Mouse (Mus musculus): ENCODE results near the gene Stk25.
A peak's percentile ranks its signal among the peaks of the same experiment; 100 is the strongest.
"Not testable (repeated sequence)": the region's sequence is repeated elsewhere in the genome, so short reads cannot be mapped to it uniquely, and the experiment has no call there.

The Stk25 gene

DNA sequence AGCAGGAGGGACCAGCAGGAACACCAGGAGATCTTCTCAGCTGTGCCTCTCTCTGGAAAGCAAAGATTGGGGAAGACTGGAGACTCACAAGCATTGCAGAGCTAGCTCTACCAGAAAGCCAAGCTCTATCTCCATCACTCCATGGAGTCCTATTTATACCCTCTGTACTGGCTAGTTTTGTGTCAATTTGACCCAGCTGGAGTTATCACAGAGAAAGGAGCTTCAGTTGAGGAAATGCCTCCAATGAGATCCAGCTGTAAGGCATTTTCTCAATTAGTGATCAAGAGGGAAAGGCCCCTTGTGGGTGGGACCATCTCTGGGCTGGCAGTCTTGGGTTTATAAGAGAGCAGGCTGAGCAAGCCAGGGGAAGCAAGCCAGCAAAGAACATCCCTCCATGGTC lies at the start of gene Stk25:
Gene Stk25 (minus strand): TSS at position 101 of the 400 bp plus-strand sequence.
- not testable (repeated sequence) for DNase-seq (ENCODE audit: low spot score)

DNA sequence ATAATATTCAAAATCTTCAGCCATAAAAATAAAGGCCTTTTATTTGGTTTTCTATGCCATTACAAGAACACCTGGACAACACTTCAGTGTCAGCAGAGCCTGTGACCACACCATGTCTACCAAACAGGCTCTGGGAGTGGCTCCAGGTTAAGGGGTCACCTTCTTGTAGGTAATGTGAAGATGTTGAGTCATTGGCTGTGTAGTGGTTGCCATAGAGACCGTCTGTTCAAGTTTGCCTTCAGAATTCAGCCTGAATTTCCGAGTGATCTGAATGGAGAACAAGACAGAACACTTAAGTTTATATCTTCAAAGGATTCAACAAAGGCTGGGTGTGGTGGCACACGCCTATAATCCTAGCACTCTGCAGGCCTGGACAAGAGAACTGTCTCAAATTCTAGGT lies 46.9 kb upstream of the Stk25 start:
- no peak for DNase-seq (ENCODE audit: low spot score)

DNA sequence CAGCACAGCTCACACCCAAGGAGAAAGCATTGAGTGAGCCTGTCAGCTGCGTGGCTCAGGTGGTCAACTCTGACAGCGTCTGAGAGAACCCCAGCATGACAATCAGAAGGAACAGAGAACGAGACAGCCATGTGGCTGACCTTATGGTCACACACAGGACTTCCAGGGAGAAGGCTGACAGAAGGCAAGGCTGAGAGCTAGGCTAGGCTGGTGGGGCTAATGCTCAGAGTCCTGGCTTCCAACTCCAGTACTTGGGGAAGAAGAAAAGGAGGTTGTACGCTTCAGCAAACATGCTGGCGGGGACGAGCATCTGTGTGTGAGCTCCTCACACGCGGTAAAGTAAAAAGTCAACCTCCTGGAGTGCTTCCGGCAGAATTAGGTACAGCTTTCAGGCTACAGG lies 45.9 kb upstream of the Stk25 start:
- no peak for DNase-seq (ENCODE audit: low spot score)

GRCm38 (mm10) chr1:93703472-93704048 lies 45.1 kb upstream of the Stk25 start:
- no peak for DNase-seq (ENCODE audit: low spot score)

- DNase-seq (ENCODE audit: low spot score): no peak
Observed at GRCm38 (mm10) chr1:93702106-93702505, 43.6 kb upstream of the Stk25 start.

- no peak for DNase-seq (ENCODE audit: low spot score)
Observed at GRCm38 (mm10) chr1:93699159-93699558, 40.7 kb upstream of the Stk25 start.

- no peak for DNase-seq (ENCODE audit: low spot score)
Observed at GRCm38 (mm10) chr1:93697317-93697716, 38.9 kb upstream of the Stk25 start.

- DNase-seq (ENCODE audit: low spot score): peak; percentile 40
Observed at GRCm38 (mm10) chr1:93694966-93695365, 36.5 kb upstream of the Stk25 start.

GRCm38 (mm10) chr1:93693943-93694342 lies 35.5 kb upstream of the Stk25 start:
- no peak for DNase-seq (ENCODE audit: low spot score)

DNA sequence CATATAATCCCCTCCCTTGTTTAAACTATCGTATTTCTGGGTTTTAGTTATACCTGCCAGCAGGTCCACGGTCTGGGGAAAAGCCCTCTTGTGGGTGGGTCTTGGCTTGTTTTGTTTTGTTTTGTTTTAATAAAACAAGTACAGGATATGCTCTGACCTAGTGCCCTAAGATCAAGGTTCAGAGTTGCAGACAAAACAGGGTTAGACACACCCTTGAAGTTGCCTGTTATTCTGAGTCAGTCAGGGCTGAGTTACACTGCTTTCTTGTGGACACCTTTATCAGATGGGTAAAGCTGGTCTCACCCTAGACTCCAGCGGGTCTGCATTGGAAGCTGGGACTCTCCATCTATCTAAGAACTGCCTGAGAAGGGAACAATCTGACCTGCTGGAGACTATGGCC lies 35.0 kb upstream of the Stk25 start:
- no peak for DNase-seq (ENCODE audit: low spot score)

DNA sequence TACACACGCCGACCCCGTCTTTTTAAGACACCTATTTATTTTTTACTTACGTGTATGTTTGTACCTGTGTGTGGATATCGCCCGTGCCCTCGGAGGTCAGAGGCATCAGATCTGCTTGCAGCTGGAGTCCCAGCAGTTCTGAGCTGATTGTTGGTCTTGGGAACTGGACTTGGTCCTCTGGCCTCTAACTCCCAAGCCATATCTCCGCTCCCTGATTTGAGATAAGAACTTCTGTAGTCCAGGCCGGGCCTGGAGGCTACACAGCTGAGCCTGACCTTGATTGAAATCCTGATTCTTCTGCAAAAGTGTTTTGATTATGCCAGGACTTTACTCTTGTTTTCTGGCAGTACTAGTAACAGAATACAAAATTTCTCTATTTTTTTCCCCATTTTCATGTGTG lies 34.3 kb upstream of the Stk25 start:
- DNase-seq (ENCODE audit: low spot score): peak; percentile 62

GRCm38 (mm10) chr1:93691786-93692357 lies 33.4 kb upstream of the Stk25 start:
- DNase-seq (ENCODE audit: low spot score): no peak

DNA sequence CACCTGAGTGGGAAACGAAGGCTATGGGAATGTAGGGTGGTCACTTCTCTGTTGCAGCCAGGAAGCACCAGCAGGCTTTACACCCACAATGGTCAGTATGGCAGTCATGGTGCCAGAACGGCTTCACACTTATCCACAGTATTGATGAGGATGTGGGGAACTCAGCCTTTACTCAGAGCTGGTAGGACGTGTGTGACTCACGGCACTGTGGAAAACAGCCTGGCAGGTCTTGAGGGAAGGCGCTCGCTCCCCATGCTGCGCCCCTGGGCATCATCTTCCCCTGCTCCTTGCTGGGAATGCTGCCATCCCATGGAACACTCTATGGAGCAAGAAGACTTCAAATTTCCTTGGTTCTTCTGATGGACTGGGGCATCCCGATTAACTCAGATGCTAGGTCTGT lies 32.6 kb upstream of the Stk25 start:
- no peak for DNase-seq (ENCODE audit: low spot score)

DNA sequence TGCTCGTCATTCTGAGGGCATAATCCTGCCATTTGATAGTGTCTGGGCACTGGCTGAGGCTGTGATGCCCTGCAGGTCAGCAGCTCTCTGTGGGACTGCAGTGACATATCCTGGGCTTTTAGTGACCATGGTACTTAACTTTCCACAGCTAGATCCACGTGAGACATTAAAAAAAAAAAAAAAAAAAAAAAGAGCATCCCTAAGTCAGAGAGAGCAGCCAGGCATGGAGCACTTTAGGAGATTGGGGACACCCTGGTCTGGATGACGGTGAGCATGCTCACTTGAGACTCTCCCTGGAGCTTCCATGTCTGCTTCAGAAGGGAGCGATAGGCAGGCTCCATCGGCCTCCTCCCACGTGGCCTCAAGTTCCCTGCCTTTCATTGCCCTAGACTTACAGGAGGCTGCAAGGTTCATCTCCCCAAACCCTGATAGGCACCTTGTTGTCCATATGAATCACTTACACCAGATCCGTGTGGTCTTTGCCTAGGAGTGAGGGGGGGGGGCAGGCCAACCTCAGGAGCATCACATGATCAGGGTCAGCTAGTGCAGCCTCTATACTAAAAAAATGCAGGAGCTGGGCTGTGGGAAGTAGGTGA lies 31.5 kb upstream of the Stk25 start:
- no peak for DNase-seq (ENCODE audit: low spot score)

GRCm38 (mm10) chr1:93688154-93688553 lies 29.7 kb upstream of the Stk25 start:
- DNase-seq (ENCODE audit: low spot score): peak; percentile 50

DNA sequence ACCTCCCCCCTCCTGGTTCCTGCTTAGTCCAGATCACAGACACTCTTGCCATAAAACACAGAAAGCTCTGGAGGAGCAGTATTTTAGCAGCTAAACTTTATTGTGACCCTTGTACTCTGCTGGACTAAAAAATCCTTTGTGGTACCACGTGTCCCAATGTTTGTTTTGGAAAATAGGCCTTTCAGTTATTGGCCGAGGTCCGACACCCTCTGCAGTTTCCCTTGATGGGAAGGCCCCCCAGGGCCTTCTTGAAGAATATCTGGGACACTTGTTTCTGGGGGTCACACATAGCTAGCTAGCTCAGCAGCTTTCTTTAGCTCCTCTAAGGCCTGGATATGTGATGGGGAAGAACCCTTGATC lies 28.5 kb upstream of the Stk25 start:
- DNase-seq (ENCODE audit: low spot score): no peak

- DNase-seq (ENCODE audit: low spot score): peak; percentile 48
Observed at GRCm38 (mm10) chr1:93686245-93686960, 27.9 kb upstream of the Stk25 start.

DNA sequence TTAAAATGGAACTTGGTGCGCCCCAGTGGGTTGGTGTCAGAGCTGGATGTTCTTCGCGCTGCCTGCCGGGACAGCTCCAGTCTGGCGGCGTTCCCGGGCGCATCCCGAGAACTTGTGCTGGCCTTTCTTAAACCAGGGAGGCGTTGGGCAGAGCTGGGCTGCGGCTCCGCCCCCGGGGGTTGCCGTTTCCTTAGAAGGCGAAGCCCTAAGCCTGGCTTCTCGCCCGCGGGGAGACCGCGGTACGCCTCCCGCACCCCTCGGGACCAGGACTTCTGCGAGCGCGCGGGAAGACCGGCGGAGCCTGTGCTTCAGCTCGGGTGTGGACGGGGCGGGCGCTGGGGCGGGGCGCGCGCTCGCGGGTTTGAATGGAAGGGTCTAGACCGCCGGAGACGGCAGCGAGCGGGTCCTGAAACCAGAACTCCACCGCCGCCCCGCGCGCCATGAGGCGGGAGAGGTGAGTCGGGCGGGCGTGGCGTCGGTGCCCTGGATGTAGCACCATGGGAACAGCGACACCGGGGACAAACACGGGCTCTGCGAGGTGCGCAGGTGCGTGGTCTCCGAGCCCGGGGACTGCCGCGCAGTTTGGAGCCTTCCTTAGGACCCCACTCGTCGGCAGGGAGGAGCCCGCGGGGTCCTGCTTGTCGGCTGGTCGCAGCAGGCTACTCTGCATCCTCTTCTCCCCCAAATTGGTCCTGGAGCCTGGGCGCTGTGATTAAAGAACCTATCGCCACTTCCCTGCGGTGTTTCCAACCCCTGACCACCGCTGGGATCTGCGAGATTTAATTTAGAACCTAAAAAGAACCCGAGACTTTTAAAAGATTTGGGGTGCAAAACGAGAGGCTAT lies 27.2 kb upstream of the Stk25 start, which contains the start of gene Bok:
Gene Bok (plus strand): TSS at position 260 of the 844 bp plus-strand sequence.
- peak; percentile 89 for DNase-seq (ENCODE audit: low spot score)

DNA sequence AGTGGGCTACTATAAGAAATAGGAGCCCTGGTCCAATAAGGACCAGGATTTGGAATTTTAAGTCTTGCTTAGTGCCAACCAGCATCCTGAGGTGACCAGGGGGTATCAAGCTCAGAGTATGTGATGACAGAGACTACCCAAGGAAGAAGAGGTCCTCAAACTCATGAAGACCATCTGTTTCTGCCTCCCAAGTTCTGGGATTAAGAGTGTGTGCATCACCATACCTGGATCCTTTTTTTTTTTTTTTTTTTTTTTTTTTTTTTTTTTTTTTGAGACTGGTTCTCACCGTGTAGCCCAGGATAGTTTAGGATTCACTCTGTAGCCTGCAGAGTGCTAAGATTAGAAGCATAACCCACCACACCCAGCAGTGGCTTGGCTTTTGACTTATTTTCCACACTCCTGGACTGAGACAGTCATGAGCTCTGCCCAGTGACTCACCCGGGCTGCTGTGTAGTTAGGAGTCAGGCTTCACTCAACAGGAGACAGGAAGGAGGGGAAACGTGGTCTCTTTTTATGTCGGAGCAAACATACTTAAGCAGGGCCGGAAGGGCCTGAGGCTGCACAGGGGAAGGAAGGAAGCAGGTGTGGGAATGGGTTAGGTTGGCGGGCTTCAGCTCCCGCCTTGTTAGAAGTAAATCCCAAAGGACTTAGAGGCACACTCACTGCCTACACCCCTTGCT lies 21.6 kb upstream of the Stk25 start:
- DNase-seq (ENCODE audit: low spot score): no peak

DNA sequence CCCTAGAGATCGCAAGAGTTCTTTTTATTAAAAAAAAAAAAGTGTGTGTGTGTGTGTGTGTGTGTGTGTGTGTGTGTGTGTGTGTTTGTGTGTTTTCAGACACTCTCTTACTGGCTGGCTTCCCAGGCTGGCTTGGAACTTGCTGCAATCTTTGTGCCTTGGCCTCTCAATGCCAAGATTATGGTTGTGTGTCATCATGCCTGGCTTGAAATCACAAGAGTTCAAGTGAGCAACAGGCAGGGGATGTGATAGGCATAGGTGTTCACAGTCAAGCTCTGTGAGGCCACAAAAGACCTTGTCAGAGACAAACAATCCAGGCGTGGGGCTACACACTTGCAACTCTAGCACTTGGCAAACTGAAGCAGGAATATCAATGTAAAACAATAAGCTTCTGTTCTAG lies 19.9 kb upstream of the Stk25 start:
- DNase-seq (ENCODE audit: low spot score): peak; percentile 58

GRCm38 (mm10) chr1:93672682-93673081 lies 14.2 kb upstream of the Stk25 start:
- DNase-seq (ENCODE audit: low spot score): no peak

DNA sequence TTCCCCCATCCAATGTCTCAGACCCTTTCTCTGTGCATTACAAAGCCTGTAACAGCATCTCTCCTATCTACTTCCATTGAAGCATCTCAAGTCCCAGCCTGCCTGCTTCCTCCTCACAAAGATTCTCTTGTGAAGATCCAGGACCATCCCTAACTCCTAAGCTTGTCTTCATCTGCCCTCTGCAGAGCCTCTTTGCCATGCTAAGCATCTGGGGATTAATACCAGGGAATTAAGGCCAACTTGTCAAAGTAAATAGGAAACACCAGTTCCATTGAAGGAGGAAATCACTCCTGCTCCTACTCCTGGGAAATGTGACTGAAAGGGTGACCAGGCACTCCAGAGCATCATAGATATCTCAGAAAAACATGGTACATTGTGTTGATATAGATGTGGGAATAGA lies 11.5 kb upstream of the Stk25 start:
- no peak for DNase-seq (ENCODE audit: low spot score)
